Mouse (Mus musculus): ENCODE data around the gene Ccl1. TPM values are rescaled to one million over a fixed set of nuclear protein-coding genes. Genes with fewer than 3 reads are reported as not detected.

Gene Ccl1
- polyA plus RNA-seq, 1 experiment, result not detected

GRCm38 (mm10) chr11:82171316-82172071 is 134.0 kb downstream of the Ccl1 start:
- Histone ChIP-seq H3K27ac (ENCODE audit: insufficient read depth, low read depth, low read length) (no peak overlapping the region), H3K4me3 (ENCODE audit: insufficient read depth, low read depth, low read length) (no peak overlapping the region), H3K4me1 (ENCODE audit: control insufficient read depth, insufficient read depth, low read length) (no peaks in the 10 kb centered on the region)
- TF ChIP-seq POLR2A (IDR thresholded peaks at IDR 0.05; ENCODE audit: insufficient read depth, low read depth, low read length), result no peak
- no peak for TF ChIP-seq CTCF (IDR thresholded peaks at IDR 0.05; ENCODE audit: insufficient read depth, low read depth, low read length)
- WGBS, result 68% methylated on average over 7 of the region's 7 CpGs

- Histone ChIP-seq H3K4me3 (ENCODE audit: insufficient read depth, low read depth, low read length) (no peak overlapping the region), H3K27ac (ENCODE audit: insufficient read depth, low read depth, low read length) (no peak overlapping the region), H3K4me1 (ENCODE audit: control insufficient read depth, insufficient read depth, low read length) (no peaks in the 10 kb centered on the region)
- TF ChIP-seq POLR2A (IDR thresholded peaks at IDR 0.05; ENCODE audit: insufficient read depth, low read depth, low read length), result no peak
- TF ChIP-seq CTCF (IDR thresholded peaks at IDR 0.05; ENCODE audit: insufficient read depth, low read depth, low read length), result no peak
- 96% methylated on average over 4 of the region's 4 CpGs for WGBS
Observed at GRCm38 (mm10) chr11:82169456-82169855, 136.0 kb downstream of the Ccl1 start.

GRCm38 (mm10) chr11:82168308-82168707 is 137.2 kb downstream of the Ccl1 start:
- no peak overlapping the region for H3K4me3 ChIP-seq (ENCODE audit: insufficient read depth, low read depth, low read length)
- H3K4me1 ChIP-seq (ENCODE audit: control insufficient read depth, insufficient read depth, low read length), result no peaks in the 10 kb centered on the region
- WGBS, result 98% methylated on average over 2 of the region's 2 CpGs
- no peak overlapping the region for H3K27ac ChIP-seq (ENCODE audit: insufficient read depth, low read depth, low read length)
- TF ChIP-seq POLR2A (IDR thresholded peaks at IDR 0.05; ENCODE audit: insufficient read depth, low read depth, low read length), result no peak
- TF ChIP-seq CTCF (IDR thresholded peaks at IDR 0.05; ENCODE audit: insufficient read depth, low read depth, low read length), result no peak

GRCm38 (mm10) chr11:82163285-82163684 is 142.2 kb downstream of the Ccl1 start:
- TF ChIP-seq POLR2A (IDR thresholded peaks at IDR 0.05; ENCODE audit: insufficient read depth, low read depth, low read length) (no peak), CTCF (IDR thresholded peaks at IDR 0.05; ENCODE audit: insufficient read depth, low read depth, low read length) (no peak)
- Histone ChIP-seq H3K4me3 (ENCODE audit: insufficient read depth, low read depth, low read length) (no peak overlapping the region), H3K4me1 (ENCODE audit: control insufficient read depth, insufficient read depth, low read length) (no peaks in the 10 kb centered on the region), H3K27ac (ENCODE audit: insufficient read depth, low read depth, low read length) (no peak overlapping the region)
- whole genome bisulfite sequencing, result 74% methylated on average over 8 of the region's 8 CpGs

GRCm38 (mm10) chr11:82159126-82159525 is 146.4 kb downstream of the Ccl1 start:
- no peak for TF ChIP-seq CTCF (IDR thresholded peaks at IDR 0.05; ENCODE audit: insufficient read depth, low read depth, low read length)
- TF ChIP-seq POLR2A (IDR thresholded peaks at IDR 0.05; ENCODE audit: insufficient read depth, low read depth, low read length), result no peak

GRCm38 (mm10) chr11:82139492-82140094 is 165.9 kb downstream of the Ccl1 start:
- 77% methylated on average over 7 of the region's 7 CpGs for WGBS
- Histone ChIP-seq H3K4me1 (ENCODE audit: control insufficient read depth, insufficient read depth, low read length) (no peaks in the 10 kb centered on the region), H3K27ac (ENCODE audit: insufficient read depth, low read depth, low read length) (no peak overlapping the region), H3K4me3 (ENCODE audit: insufficient read depth, low read depth, low read length) (no peak overlapping the region)
- no peak for TF ChIP-seq CTCF (IDR thresholded peaks at IDR 0.05; ENCODE audit: insufficient read depth, low read depth, low read length)
- TF ChIP-seq POLR2A (IDR thresholded peaks at IDR 0.05; ENCODE audit: insufficient read depth, low read depth, low read length), result no peak

More at GRCm38 (mm10) chr11:82159126-82159525, 146.4 kb downstream of the Ccl1 start:
- Histone ChIP-seq H3K27ac (ENCODE audit: insufficient read depth, low read depth, low read length) (no peak overlapping the region), H3K4me1 (ENCODE audit: control insufficient read depth, insufficient read depth, low read length) (no peaks in the 10 kb centered on the region), H3K4me3 (ENCODE audit: insufficient read depth, low read depth, low read length) (no peak overlapping the region)
- 94% methylated on average over 2 of the region's 2 CpGs for WGBS

- WGBS, result 85% methylated on average over 2 of the region's 2 CpGs
- no peak overlapping the region for H3K4me3 ChIP-seq (ENCODE audit: insufficient read depth, low read depth, low read length)
- no peak for TF ChIP-seq POLR2A (IDR thresholded peaks at IDR 0.05; ENCODE audit: insufficient read depth, low read depth, low read length)
- no peak for TF ChIP-seq CTCF (IDR thresholded peaks at IDR 0.05; ENCODE audit: insufficient read depth, low read depth, low read length)
Observed at GRCm38 (mm10) chr11:82136196-82136595, 169.3 kb downstream of the Ccl1 start.

GRCm38 (mm10) chr11:82132977-82133376 is 172.5 kb downstream of the Ccl1 start:
- WGBS, result 91% methylated on average over 1 of the region's 1 CpGs
- H3K27ac ChIP-seq (ENCODE audit: insufficient read depth, low read depth, low read length), result no peak overlapping the region
- H3K4me3 ChIP-seq (ENCODE audit: insufficient read depth, low read depth, low read length), result no peak overlapping the region
- TF ChIP-seq POLR2A (IDR thresholded peaks at IDR 0.05; ENCODE audit: insufficient read depth, low read depth, low read length) (no peak), CTCF (IDR thresholded peaks at IDR 0.05; ENCODE audit: insufficient read depth, low read depth, low read length) (no peak)
- no peaks in the 10 kb centered on the region for H3K4me1 ChIP-seq (ENCODE audit: control insufficient read depth, insufficient read depth, low read length)

More at GRCm38 (mm10) chr11:82136196-82136595, 169.3 kb downstream of the Ccl1 start:
- Histone ChIP-seq H3K27ac (ENCODE audit: insufficient read depth, low read depth, low read length) (no peak overlapping the region), H3K4me1 (ENCODE audit: control insufficient read depth, insufficient read depth, low read length) (no peaks in the 10 kb centered on the region)

Other genes starting within 250 kb of the Ccl1 start
- not detected in 2 replicates for gene Ccl11, start 247.9 kb downstream of the Ccl1 start, polyA plus RNA-seq (2012; ENCODE audit: insufficient read depth, insufficient read length, low replicate concordance, missing spikeins)
- gene Ccl12, start 203.8 kb downstream of the Ccl1 start, polyA plus RNA-seq (2012; ENCODE audit: insufficient read depth, insufficient read length, low replicate concordance, missing spikeins), result not detected in 2 replicates
- not detected in 2 replicates for gene Ccl8, start 190.5 kb downstream of the Ccl1 start, polyA plus RNA-seq (2012; ENCODE audit: insufficient read depth, insufficient read length, low replicate concordance, missing spikeins)
- not detected in 2 replicates for gene Tmem132e, start 83.2 kb upstream of the Ccl1 start, polyA plus RNA-seq (2012; ENCODE audit: insufficient read depth, insufficient read length, low replicate concordance, missing spikeins)

Data from olfactory bulb, adult 2 months (tissue).